Mouse (Mus musculus): Measurements from ENCODE around the gene C1galt1c1.

- no peak for TF ChIP-seq CTCF (IDR thresholded peaks at IDR 0.05; ENCODE audit: extremely low read depth, insufficient read length, insufficient replicate concordance, low read depth, low read length)
- no peak for TF ChIP-seq POLR2A (IDR thresholded peaks at IDR 0.05; ENCODE audit: low read depth, low read length)
Observed at GRCm38 (mm10) chrX:38593180-38593889, 41.6 kb downstream of the C1galt1c1 start.
